Mouse (Mus musculus): Measurements from ENCODE around the gene Gatc.
"Not testable (repeated sequence)": the region's sequence is repeated elsewhere in the genome, so short reads cannot be mapped to it uniquely, and the experiment has no call there.

The Gatc gene

DNA sequence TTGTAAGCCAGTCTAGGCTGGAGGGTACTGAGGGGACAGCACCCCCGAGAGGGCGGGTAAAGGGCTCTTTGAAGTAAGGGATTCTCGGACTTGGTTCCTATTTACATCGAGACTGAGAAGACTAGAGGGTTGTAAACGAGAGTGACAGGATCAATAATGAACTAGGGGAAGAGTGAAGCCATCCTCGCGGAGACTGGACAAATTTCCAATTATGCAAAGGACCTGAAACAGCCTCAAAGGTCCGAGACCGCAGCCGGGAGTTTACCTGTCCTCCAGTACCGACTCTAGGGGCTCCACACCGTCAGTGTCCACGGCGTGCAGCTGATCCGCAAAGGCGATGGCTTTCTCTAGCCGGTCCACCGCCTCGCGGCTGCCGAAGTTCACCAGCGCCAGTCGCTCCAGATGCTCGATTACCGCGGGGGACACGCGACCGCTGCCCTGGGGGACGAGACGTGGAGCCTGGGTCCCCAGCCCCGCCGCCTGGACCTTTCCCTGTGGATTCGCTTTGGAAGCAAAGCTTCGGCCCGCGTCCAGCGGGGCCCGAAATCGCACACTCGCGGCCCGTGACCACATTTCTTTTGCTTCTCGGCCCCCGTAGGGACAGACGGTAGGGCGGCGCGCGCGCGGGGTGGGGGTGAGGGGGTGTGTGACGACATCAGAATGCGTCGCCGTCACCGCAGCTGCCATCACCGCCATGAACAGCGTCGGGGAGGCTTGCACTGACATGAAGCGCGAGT is at the start of gene Gatc, which contains the start of gene Triap1:
Gene Gatc (minus strand): TSS at position 602 of the 737 bp plus-strand sequence.
Gene Triap1 (plus strand): TSS at position 649 of the 737 bp plus-strand sequence.
- H3K4me1 ChIP-seq (replicated peaks; ENCODE audit: low read depth, low read length) = peaks cover 50% of the 10 kb centered on the region
- no peak for TF ChIP-seq POU5F1 (IDR thresholded peaks at IDR 0.05; ENCODE audit: borderline replicate concordance, low read length)
- H3K27me3 ChIP-seq (ENCODE audit: insufficient read depth, low read length) = no peaks in the 10 kb centered on the region
- no peaks in the 10 kb centered on the region for H3K9me3 ChIP-seq (ENCODE audit: low read length)
- peaks cover 59% of the 10 kb centered on the region for H3K36me3 ChIP-seq (ENCODE audit: insufficient read depth, low read length)
- peak within 1 kb of the TSS; percentile 98 for H3K4me3 ChIP-seq (replicated peaks; ENCODE audit: low read length)

DNA sequence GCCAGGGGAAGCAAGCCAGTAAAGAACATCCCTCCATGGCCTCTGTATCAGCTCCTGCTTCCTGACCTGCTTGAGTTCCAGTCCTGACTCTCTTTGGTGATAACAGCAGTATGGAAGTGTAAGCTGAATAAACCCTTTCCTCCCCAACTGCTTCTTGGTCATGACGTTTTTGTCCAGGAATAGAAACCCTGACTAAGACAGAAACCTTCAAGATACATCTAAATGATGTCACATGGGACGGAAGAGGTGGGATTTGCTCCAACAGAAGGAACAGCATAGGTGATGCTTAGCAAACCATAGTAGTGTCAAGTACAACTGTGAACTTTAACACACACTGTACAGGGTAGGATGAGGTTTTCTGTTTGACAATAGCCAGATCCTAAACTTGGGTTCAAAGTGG is 37.9 kb upstream of the Gatc start:
- peaks cover 15% of the 10 kb centered on the region for H3K4me1 ChIP-seq (replicated peaks; ENCODE audit: low read depth, low read length)
- not testable (repeated sequence) for H3K27me3 ChIP-seq (ENCODE audit: insufficient read depth, low read length); H3K4me3 ChIP-seq (replicated peaks; ENCODE audit: low read length)

DNA sequence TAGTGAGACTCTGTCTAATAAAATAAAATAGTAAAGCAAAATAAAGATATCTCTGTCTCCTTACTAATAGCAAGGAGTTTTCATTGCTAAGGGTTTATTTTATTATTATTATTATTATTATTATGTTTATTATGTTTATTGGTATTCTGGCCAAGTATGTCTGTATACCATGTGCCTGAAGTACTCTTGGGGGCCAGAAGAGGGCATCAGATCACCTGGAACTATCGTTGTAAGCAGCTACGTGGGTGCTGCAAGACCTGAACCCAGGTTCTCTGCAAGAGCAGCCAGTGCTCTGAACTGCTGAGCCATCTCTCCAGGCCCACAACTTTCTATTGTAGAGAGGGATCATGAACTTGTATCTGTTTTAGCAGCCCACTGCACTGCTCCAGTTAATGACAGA is 34.5 kb upstream of the Gatc start:
- Histone ChIP-seq H3K4me3 (replicated peaks; ENCODE audit: low read length) (no peak overlapping the region), H3K36me3 (ENCODE audit: insufficient read depth, low read length) (no peaks in the 10 kb centered on the region), H3K4me1 (replicated peaks; ENCODE audit: low read depth, low read length) (peaks cover 47% of the 10 kb centered on the region), H3K27me3 (ENCODE audit: insufficient read depth, low read length) (no peaks in the 10 kb centered on the region), H3K9me3 (ENCODE audit: low read length) (no peaks in the 10 kb centered on the region)
- no peak for TF ChIP-seq POU5F1 (IDR thresholded peaks at IDR 0.05; ENCODE audit: borderline replicate concordance, low read length)
- no peak for TF ChIP-seq NANOG (IDR thresholded peaks at IDR 0.05; ENCODE audit: borderline replicate concordance, low read length)
- TF ChIP-seq CTCF (conservative IDR thresholded peaks at IDR 0.05; ENCODE audit: low read length) = peak; percentile 31; the same call in 1 of the 2 replicates

More for the DNA sequence above, 37.9 kb upstream of the Gatc start:
- H3K9me3 ChIP-seq (ENCODE audit: low read length); H3K36me3 ChIP-seq (ENCODE audit: insufficient read depth, low read length): not testable (repeated sequence)

DNA sequence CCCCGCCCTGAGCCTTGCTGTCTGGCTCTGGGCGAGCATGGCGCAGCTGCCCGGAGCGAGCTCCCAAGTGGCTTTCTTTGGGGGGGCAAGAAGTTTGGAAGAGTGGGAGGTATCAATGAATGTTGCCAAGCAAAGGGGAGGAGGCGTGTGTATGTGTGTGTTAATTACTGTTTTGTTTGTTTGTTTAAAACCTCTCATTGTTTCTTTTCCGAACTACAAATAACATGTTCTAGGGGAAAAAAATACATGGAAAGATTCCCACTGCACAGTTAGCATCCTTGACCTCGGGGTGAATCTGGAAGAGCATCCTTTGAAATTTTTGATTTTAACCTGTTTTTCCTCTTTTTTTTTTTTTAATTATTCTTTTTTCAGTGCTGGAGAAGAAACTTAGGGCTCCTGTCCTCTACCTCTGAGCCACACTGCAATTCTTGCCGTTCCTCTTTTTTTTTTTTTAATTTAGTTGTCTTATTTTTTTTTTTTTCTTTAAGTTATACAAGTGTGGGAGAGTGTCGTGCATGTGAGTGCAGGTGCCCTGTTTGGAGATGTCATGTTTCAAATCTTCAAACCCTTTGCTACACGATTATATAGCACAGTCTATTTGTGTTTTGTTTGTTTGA is 33.3 kb upstream of the Gatc start:
- Histone ChIP-seq H3K27me3 (ENCODE audit: insufficient read depth, low read length) (no peaks in the 10 kb centered on the region), H3K4me3 (replicated peaks; ENCODE audit: low read length) (peak overlapping the region; percentile 56; the same call in 1 of the 2 replicates), H3K36me3 (ENCODE audit: insufficient read depth, low read length) (no peaks in the 10 kb centered on the region), H3K9me3 (ENCODE audit: low read length) (no peaks in the 10 kb centered on the region), H3K4me1 (replicated peaks; ENCODE audit: low read depth, low read length) (peaks cover 53% of the 10 kb centered on the region)
- no peak for TF ChIP-seq POU5F1 (IDR thresholded peaks at IDR 0.05; ENCODE audit: borderline replicate concordance, low read length)
- TF ChIP-seq CTCF (conservative IDR thresholded peaks at IDR 0.05; ENCODE audit: low read length) = no peak
- no peak for TF ChIP-seq NANOG (IDR thresholded peaks at IDR 0.05; ENCODE audit: borderline replicate concordance, low read length)

DNA sequence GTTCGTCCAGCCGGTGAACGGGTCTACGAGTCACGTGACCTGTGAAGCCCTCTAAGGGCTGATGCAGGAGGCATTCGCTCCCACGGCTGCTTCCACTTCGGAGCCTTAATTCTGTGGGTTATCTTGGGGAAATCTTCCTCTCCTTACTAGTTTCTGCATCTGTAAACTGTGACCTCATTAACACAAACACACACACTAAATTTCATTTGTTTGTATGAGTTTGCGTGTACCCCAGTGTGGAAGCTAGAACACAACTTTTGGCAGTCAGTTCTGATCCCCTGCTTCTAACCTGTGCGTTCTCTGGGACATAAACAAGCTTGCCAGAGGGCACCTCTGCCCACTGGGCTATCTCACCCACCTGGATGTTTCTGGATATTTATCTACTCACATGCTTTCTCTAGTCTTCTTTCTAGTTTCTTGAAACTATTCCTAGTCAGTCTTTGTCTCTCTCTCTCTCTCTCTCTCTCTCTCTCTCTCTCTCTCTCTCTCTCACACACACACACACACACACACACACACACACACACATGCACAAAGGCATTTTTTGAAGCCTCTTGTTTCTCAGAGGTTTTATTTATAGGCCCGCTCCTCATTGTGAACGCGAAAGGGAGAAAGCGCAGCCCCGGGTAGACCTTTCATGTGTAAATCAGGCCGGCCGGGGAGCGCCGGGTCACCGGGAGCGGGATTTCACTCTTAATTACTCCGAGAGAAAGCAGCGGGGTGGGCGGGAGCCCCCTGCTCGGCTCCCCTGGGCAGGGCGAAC is 32.6 kb upstream of the Gatc start:
- peaks cover 58% of the 10 kb centered on the region for H3K4me1 ChIP-seq (replicated peaks; ENCODE audit: low read depth, low read length)
- TF ChIP-seq POU5F1 (IDR thresholded peaks at IDR 0.05; ENCODE audit: borderline replicate concordance, low read length) (no peak), CTCF (conservative IDR thresholded peaks at IDR 0.05; ENCODE audit: low read length) (no peak), NANOG (IDR thresholded peaks at IDR 0.05; ENCODE audit: borderline replicate concordance, low read length) (no peak)
- peak overlapping the region; percentile 56; the same call in 1 of the 2 replicates for H3K4me3 ChIP-seq (replicated peaks; ENCODE audit: low read length)

DNA sequence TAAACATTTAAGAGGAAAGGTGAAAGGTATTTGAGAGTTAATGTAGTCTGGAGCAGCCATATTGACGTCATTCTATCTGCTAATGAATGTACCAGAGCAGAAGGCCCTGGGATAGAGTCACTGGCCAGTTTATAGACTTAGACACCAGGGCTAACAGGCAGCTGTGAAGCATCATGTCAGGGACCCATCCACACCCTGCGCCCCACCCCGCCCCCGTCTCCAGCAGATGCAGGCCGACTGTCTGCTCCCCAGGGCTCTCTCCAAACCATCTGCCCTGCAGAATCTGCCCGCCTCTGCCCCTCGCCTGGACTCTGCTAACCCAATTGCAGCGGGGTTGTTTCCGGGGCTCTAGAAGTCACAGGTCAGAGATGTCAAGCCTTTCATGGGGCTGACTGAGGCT is 30.8 kb upstream of the Gatc start:
- no peak for TF ChIP-seq POU5F1 (IDR thresholded peaks at IDR 0.05; ENCODE audit: borderline replicate concordance, low read length)
- TF ChIP-seq NANOG (IDR thresholded peaks at IDR 0.05; ENCODE audit: borderline replicate concordance, low read length) = no peak
- no peak for TF ChIP-seq CTCF (conservative IDR thresholded peaks at IDR 0.05; ENCODE audit: low read length)
- Histone ChIP-seq H3K9me3 (ENCODE audit: low read length) (no peaks in the 10 kb centered on the region), H3K4me1 (replicated peaks; ENCODE audit: low read depth, low read length) (peaks cover 66% of the 10 kb centered on the region), H3K36me3 (ENCODE audit: insufficient read depth, low read length) (peaks cover 5% of the 10 kb centered on the region; the same call in 1 of the 2 replicates), H3K4me3 (replicated peaks; ENCODE audit: low read length) (peak overlapping the region; percentile 45), H3K27me3 (ENCODE audit: insufficient read depth, low read length) (no peaks in the 10 kb centered on the region)

More for the DNA sequence above, 32.6 kb upstream of the Gatc start:
- Histone ChIP-seq H3K36me3 (ENCODE audit: insufficient read depth, low read length) (peaks cover 5% of the 10 kb centered on the region; the same call in 1 of the 2 replicates), H3K9me3 (ENCODE audit: low read length) (no peaks in the 10 kb centered on the region), H3K27me3 (ENCODE audit: insufficient read depth, low read length) (no peaks in the 10 kb centered on the region)

DNA sequence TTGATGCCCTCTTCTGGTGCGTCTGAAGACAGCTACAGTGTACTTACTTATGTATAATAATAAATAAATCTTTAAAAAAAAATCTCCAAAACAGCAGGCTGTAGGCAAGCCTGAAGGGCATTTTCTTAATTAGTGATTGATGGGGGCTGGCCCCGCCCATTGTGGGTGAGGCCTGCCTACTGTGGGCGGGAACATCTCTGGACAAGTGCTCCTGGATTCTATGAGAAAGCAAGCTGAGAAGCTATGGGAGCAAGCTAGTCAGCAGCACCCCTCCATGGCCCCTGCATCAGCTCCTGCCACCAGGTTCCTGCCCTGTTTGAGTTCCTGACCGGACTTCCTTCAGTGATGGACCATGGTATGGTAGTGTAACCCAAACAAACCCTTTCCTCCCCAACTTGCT is 23.8 kb upstream of the Gatc start:
- Histone ChIP-seq H3K4me1 (replicated peaks; ENCODE audit: low read depth, low read length) (peaks cover 65% of the 10 kb centered on the region), H3K36me3 (ENCODE audit: insufficient read depth, low read length) (peaks cover 5% of the 10 kb centered on the region; the same call in 1 of the 2 replicates), H3K27me3 (ENCODE audit: insufficient read depth, low read length) (no peaks in the 10 kb centered on the region), H3K9me3 (ENCODE audit: low read length) (no peaks in the 10 kb centered on the region), H3K4me3 (replicated peaks; ENCODE audit: low read length) (no peak overlapping the region)
- TF ChIP-seq POU5F1 (IDR thresholded peaks at IDR 0.05; ENCODE audit: borderline replicate concordance, low read length) (no peak), CTCF (conservative IDR thresholded peaks at IDR 0.05; ENCODE audit: low read length) (no peak), NANOG (IDR thresholded peaks at IDR 0.05; ENCODE audit: borderline replicate concordance, low read length) (no peak)
